Mouse (Mus musculus) midbrain, embryonic 11.5 days (tissue): ENCODE measurements around the gene Ptpa. TPM values are rescaled to one million over a fixed set of nuclear protein-coding genes. Genes with fewer than 3 reads are reported as not detected.

Source experiments
- ATAC-seq: fragments of 200-750 bp; cut with Nextera tagmentation; 2 replicates; pipeline ENCODE4 v1.8.0; 2017; ENCODE audit warnings: moderate TSS enrichment, moderate library complexity; ENCODE audit not compliant: low FRiP score
- DNase-seq: peaks from one replicate; pipeline ENCODE4 v3.0.0; 2015; ENCODE audit warnings: low spot score; ENCODE audit errors: missing footprints
- H3K27ac ChIP-seq: fragments of 300-500 bp; sonication (generic); 2 replicates; pipeline ENCODE4 v1.5.1; 2014; ENCODE audit warnings: low read depth, low read length
- H3K27me3 ChIP-seq: fragments of 300-500 bp; sonication (generic); 2 replicates; pipeline ENCODE4 v1.6.1; 2014; ENCODE audit warnings: mild to moderate bottlenecking, low read length, moderate library complexity, mixed read lengths; ENCODE audit not compliant: control insufficient read depth, insufficient read depth
- H3K36me3 ChIP-seq: fragments of 300-500 bp; sonication (generic); 2 replicates; pipeline ENCODE4 v1.6.1; 2014; ENCODE audit warnings: mild to moderate bottlenecking, low read length, moderate library complexity, mixed read lengths; ENCODE audit not compliant: control insufficient read depth, insufficient read depth
- H3K4me1 ChIP-seq: fragments of 300-500 bp; sonication (generic); 2 replicates; pipeline ENCODE4 v1.6.1; 2014; ENCODE audit warnings: low read length; ENCODE audit not compliant: control insufficient read depth, insufficient read depth
- H3K4me2 ChIP-seq: fragments of 300-500 bp; sonication (generic); 2 replicates; pipeline ENCODE4 v1.6.1; 2014; ENCODE audit warnings: mild to moderate bottlenecking, moderate library complexity
- H3K4me3 ChIP-seq: fragments of 300-500 bp; sonication (generic); 2 replicates; pipeline ENCODE4 v1.5.1; 2014; ENCODE audit warnings: low read depth, low read length
- H3K9ac ChIP-seq: fragments of 300-500 bp; sonication (generic); 2 replicates; pipeline ENCODE4 v1.6.1; 2014; ENCODE audit warnings: low read length
- H3K9me3 ChIP-seq: fragments of 300-500 bp; sonication (generic); 2 replicates; pipeline ENCODE4 v1.6.1; 2016; ENCODE audit warnings: low read length; ENCODE audit not compliant: control insufficient read depth
- WGBS: fragments of 180-500 bp; shearing (Covaris S2); extraction: QIAGEN DNeasy Blood & Tissue Kit; methylation state at CpG from one replicate; pipeline ENCODE4 v1.1.7; 2014; 5-methylcytosine and 5-hydroxymethylcytosine counted together
- polyA plus RNA-seq: library from polyadenylated mRNA; unstranded; fragments of >200 nt; fragmentation: Nextera tagmentation; extraction: Ambion mirVana; gene quantifications from 2 replicates; pipeline ENCODE4 v1.2.1, GENCODE M21; 2014

Gene Ptpa
- polyA plus RNA-seq, 1 experiment from 2014 or later: 54.3 TPM

- no peak overlapping the region for H3K27ac ChIP-seq
- H3K4me1 ChIP-seq: peaks cover 41% of the 10 kb centered on the region
- H3K4me3 ChIP-seq: no peak overlapping the region
- H3K9ac ChIP-seq: no peak overlapping the region
- no peak overlapping the region for H3K4me2 ChIP-seq
- 95% methylated on average over 6 of the region's 6 CpGs for WGBS
- H3K36me3 ChIP-seq: peaks cover 14% of the 10 kb centered on the region
- H3K27me3 ChIP-seq: no peaks in the 10 kb centered on the region
- no peaks in the 10 kb centered on the region for H3K9me3 ChIP-seq
- DNase-seq (no peak), ATAC-seq (no peak)
These were observed 23.8 kb downstream of the Ptpa start for GRCm38 (mm10) chr2:30439631-30440030.

GRCm38 (mm10) chr2:30440211-30440700, 24.4 kb downstream of the Ptpa start:
- ATAC-seq (no peak), DNase-seq (no peak)
- Histone ChIP-seq H3K27me3 (no peaks in the 10 kb centered on the region), H3K27ac (peak overlapping the region; percentile 98), H3K4me3 (no peak overlapping the region), H3K4me1 (peaks cover 46% of the 10 kb centered on the region), H3K4me2 (no peak overlapping the region), H3K36me3 (peaks cover 14% of the 10 kb centered on the region), H3K9ac (peak overlapping the region; percentile 3; the same call in 1 of the 2 replicates), H3K9me3 (no peaks in the 10 kb centered on the region)
- WGBS: 79% methylated on average over 3 of the region's 3 CpGs

GRCm38 (mm10) chr2:30440701-30441517, 25.1 kb downstream of the Ptpa start:
- H3K4me1 ChIP-seq: peaks cover 52% of the 10 kb centered on the region
- peak overlapping the region; percentile 71 for H3K9ac ChIP-seq

GRCm38 (mm10) chr2:30441518-30442497, 26.0 kb downstream of the Ptpa start:
- peak overlapping the region; percentile 71 for H3K9ac ChIP-seq
- peaks cover 18% of the 10 kb centered on the region for H3K36me3 ChIP-seq
- peaks cover 52% of the 10 kb centered on the region for H3K4me1 ChIP-seq
- 5% methylated on average over 15 of the region's 15 CpGs for WGBS
- DNase-seq (peak; percentile 97), ATAC-seq (peak; percentile 76; the same call in 1 of the 2 replicates)
- peak overlapping the region; percentile 40 for H3K4me2 ChIP-seq
- no peaks in the 10 kb centered on the region for H3K9me3 ChIP-seq
- no peaks in the 10 kb centered on the region for H3K27me3 ChIP-seq
- H3K4me3 ChIP-seq: peak overlapping the region; percentile 13; the same call in 1 of the 2 replicates
- peak overlapping the region; percentile 98 for H3K27ac ChIP-seq

More at GRCm38 (mm10) chr2:30440701-30441517, 25.1 kb downstream of the Ptpa start:
- H3K4me3 ChIP-seq: no peak overlapping the region
- peak; percentile 23; the same call in 1 of the 2 replicates for ATAC-seq
- H3K36me3 ChIP-seq: peaks cover 18% of the 10 kb centered on the region
- peak overlapping the region; percentile 40 for H3K4me2 ChIP-seq
- H3K27me3 ChIP-seq: no peaks in the 10 kb centered on the region
- no peaks in the 10 kb centered on the region for H3K9me3 ChIP-seq
- 19% methylated on average over 12 of the region's 12 CpGs for WGBS
- peak overlapping the region; percentile 98 for H3K27ac ChIP-seq
- DNase-seq: peak; percentile 97

- H3K4me2 ChIP-seq: peak overlapping the region; percentile 40; the same call in 1 of the 2 replicates
- H3K27ac ChIP-seq: peak overlapping the region; percentile 98
- no peak overlapping the region for H3K4me3 ChIP-seq
- 63% methylated on average over 5 of the region's 5 CpGs for WGBS
- H3K36me3 ChIP-seq: peaks cover 18% of the 10 kb centered on the region
- peak overlapping the region; percentile 71 for H3K9ac ChIP-seq
- no peak for DNase-seq
- no peak for ATAC-seq
- H3K4me1 ChIP-seq: peaks cover 52% of the 10 kb centered on the region
- no peaks in the 10 kb centered on the region for H3K27me3 ChIP-seq
- H3K9me3 ChIP-seq: no peaks in the 10 kb centered on the region
These were observed 26.7 kb downstream of the Ptpa start for GRCm38 (mm10) chr2:30442498-30442890.

- ATAC-seq (no peak), DNase-seq (no peak)
- H3K9me3 ChIP-seq: no peaks in the 10 kb centered on the region
- no peaks in the 10 kb centered on the region for H3K27me3 ChIP-seq
- no peak overlapping the region for H3K4me3 ChIP-seq
- H3K9ac ChIP-seq: no peak overlapping the region; the same call in 1 of the 2 replicates
- H3K4me2 ChIP-seq: no peak overlapping the region
- H3K4me1 ChIP-seq: peaks cover 52% of the 10 kb centered on the region
- peak overlapping the region; percentile 98 for H3K27ac ChIP-seq
- peaks cover 15% of the 10 kb centered on the region for H3K36me3 ChIP-seq
- WGBS: 62% methylated on average over 4 of the region's 4 CpGs
These were observed 27.4 kb downstream of the Ptpa start for GRCm38 (mm10) chr2:30443281-30443680.

GRCm38 (mm10) chr2:30444006-30444405, 28.2 kb downstream of the Ptpa start:
- Histone ChIP-seq H3K4me2 (no peak overlapping the region), H3K9ac (no peak overlapping the region), H3K4me3 (no peak overlapping the region), H3K27me3 (no peaks in the 10 kb centered on the region), H3K27ac (peak overlapping the region; percentile 0; the same call in 1 of the 2 replicates), H3K9me3 (no peaks in the 10 kb centered on the region), H3K36me3 (peaks cover 11% of the 10 kb centered on the region), H3K4me1 (peaks cover 52% of the 10 kb centered on the region)
- DNase-seq (no peak), ATAC-seq (no peak)
- 77% methylated on average over 5 of the region's 5 CpGs for WGBS

- ATAC-seq: no peak
- peaks cover 9% of the 10 kb centered on the region for H3K36me3 ChIP-seq
- no peak overlapping the region for H3K9ac ChIP-seq
- no peak for DNase-seq
- H3K4me2 ChIP-seq: no peak overlapping the region
- no peaks in the 10 kb centered on the region for H3K27me3 ChIP-seq
- H3K4me3 ChIP-seq: no peak overlapping the region
- peaks cover 52% of the 10 kb centered on the region for H3K4me1 ChIP-seq
- H3K9me3 ChIP-seq: no peaks in the 10 kb centered on the region
- H3K27ac ChIP-seq: no peak overlapping the region
These were observed 28.6 kb downstream of the Ptpa start for GRCm38 (mm10) chr2:30444450-30444849.
